Mouse (Mus musculus): ENCODE results near the gene Gm29609. TPM values are rescaled to one million over a fixed set of nuclear protein-coding genes. Genes with fewer than 3 reads are reported as not detected.
"Not testable (repeated sequence)": the region's sequence is repeated elsewhere in the genome, so short reads cannot be mapped to it uniquely, and the experiment has no call there.

Gm29609 gene
- polyA plus RNA-seq, 1 experiment = 2.1 TPM

- no peaks in the 10 kb centered on the region for H3K4me1 ChIP-seq (ENCODE audit: control insufficient read depth, insufficient read depth, low read length)
- H3K36me3 ChIP-seq (ENCODE audit: control insufficient read depth, insufficient read depth, low read length) = no peaks in the 10 kb centered on the region
- peak overlapping the region; percentile 93 for H3K4me3 ChIP-seq (ENCODE audit: insufficient read depth, low read depth, low read length)
- H3K27me3 ChIP-seq (replicated peaks; ENCODE audit: control insufficient read depth, insufficient read depth, low read length) = no peaks in the 10 kb centered on the region
- under 1% methylated on average over 11 of the region's 11 CpGs for WGBS
- DNase-seq = no peak
- no peak for TF ChIP-seq POLR2A (IDR thresholded peaks at IDR 0.05; ENCODE audit: low read depth, low read length)
- TF ChIP-seq CTCF (conservative IDR thresholded peaks at IDR 0.05; ENCODE audit: insufficient read depth, insufficient read length, low read depth, low read length) = no peak
- peak overlapping the region; percentile 3; the same call in 1 of the 2 replicates for H3K27ac ChIP-seq (ENCODE audit: insufficient read depth, low read depth, low read length)
Observed at GRCm38 (mm10) chr5:31219474-31219873, 39.8 kb upstream of the Gm29609 start.

GRCm38 (mm10) chr5:31219070-31219469 lies 39.4 kb upstream of the Gm29609 start:
- no peaks in the 10 kb centered on the region for H3K27me3 ChIP-seq (replicated peaks; ENCODE audit: control insufficient read depth, insufficient read depth, low read length)
- H3K36me3 ChIP-seq (ENCODE audit: control insufficient read depth, insufficient read depth, low read length) = no peaks in the 10 kb centered on the region
- TF ChIP-seq CTCF (conservative IDR thresholded peaks at IDR 0.05; ENCODE audit: insufficient read depth, insufficient read length, low read depth, low read length) (no peak), POLR2A (IDR thresholded peaks at IDR 0.05; ENCODE audit: low read depth, low read length) (no peak)
- 2% methylated on average over 2 of the region's 2 CpGs for WGBS
- no peak overlapping the region for H3K27ac ChIP-seq (ENCODE audit: insufficient read depth, low read depth, low read length)
- no peak overlapping the region for H3K4me3 ChIP-seq (ENCODE audit: insufficient read depth, low read depth, low read length)
- H3K4me1 ChIP-seq (ENCODE audit: control insufficient read depth, insufficient read depth, low read length) = no peaks in the 10 kb centered on the region
- peak; percentile 22 for DNase-seq

GRCm38 (mm10) chr5:31218294-31218693 lies 38.6 kb upstream of the Gm29609 start:
- WGBS = 54% methylated on average over 7 of the region's 7 CpGs
- no peak for TF ChIP-seq CTCF (conservative IDR thresholded peaks at IDR 0.05; ENCODE audit: insufficient read depth, insufficient read length, low read depth, low read length)
- no peak for TF ChIP-seq POLR2A (IDR thresholded peaks at IDR 0.05; ENCODE audit: low read depth, low read length)
- DNase-seq = no peak

GRCm38 (mm10) chr5:31216554-31216953 lies 36.8 kb upstream of the Gm29609 start:
- not testable (repeated sequence) for DNase-seq; H3K27ac ChIP-seq (ENCODE audit: insufficient read depth, low read depth, low read length); H3K36me3 ChIP-seq (ENCODE audit: control insufficient read depth, insufficient read depth, low read length); H3K27me3 ChIP-seq (replicated peaks; ENCODE audit: control insufficient read depth, insufficient read depth, low read length); H3K4me3 ChIP-seq (ENCODE audit: insufficient read depth, low read depth, low read length); H3K4me1 ChIP-seq (ENCODE audit: control insufficient read depth, insufficient read depth, low read length)
- 84% methylated on average over 6 of the region's 6 CpGs for WGBS

More at GRCm38 (mm10) chr5:31218294-31218693, 38.6 kb upstream of the Gm29609 start:
- Histone ChIP-seq H3K4me3 (ENCODE audit: insufficient read depth, low read depth, low read length) (no peak overlapping the region), H3K27me3 (replicated peaks; ENCODE audit: control insufficient read depth, insufficient read depth, low read length) (no peaks in the 10 kb centered on the region), H3K4me1 (ENCODE audit: control insufficient read depth, insufficient read depth, low read length) (no peaks in the 10 kb centered on the region), H3K27ac (ENCODE audit: insufficient read depth, low read depth, low read length) (no peak overlapping the region), H3K36me3 (ENCODE audit: control insufficient read depth, insufficient read depth, low read length) (no peaks in the 10 kb centered on the region)

GRCm38 (mm10) chr5:31204421-31204820 lies 24.7 kb upstream of the Gm29609 start:
- Histone ChIP-seq H3K4me1 (ENCODE audit: control insufficient read depth, insufficient read depth, low read length) (no peaks in the 10 kb centered on the region; the same call in 1 of the 2 replicates), H3K4me3 (ENCODE audit: insufficient read depth, low read depth, low read length) (no peak overlapping the region), H3K27ac (ENCODE audit: insufficient read depth, low read depth, low read length) (no peak overlapping the region), H3K27me3 (replicated peaks; ENCODE audit: control insufficient read depth, insufficient read depth, low read length) (no peaks in the 10 kb centered on the region), H3K36me3 (ENCODE audit: control insufficient read depth, insufficient read depth, low read length) (peaks cover 3% of the 10 kb centered on the region)
- TF ChIP-seq CTCF (conservative IDR thresholded peaks at IDR 0.05; ENCODE audit: insufficient read depth, insufficient read length, low read depth, low read length) (no peak), POLR2A (IDR thresholded peaks at IDR 0.05; ENCODE audit: low read depth, low read length) (no peak)
- DNase-seq = no peak
- WGBS = 91% methylated on average over 6 of the region's 6 CpGs

DNA sequence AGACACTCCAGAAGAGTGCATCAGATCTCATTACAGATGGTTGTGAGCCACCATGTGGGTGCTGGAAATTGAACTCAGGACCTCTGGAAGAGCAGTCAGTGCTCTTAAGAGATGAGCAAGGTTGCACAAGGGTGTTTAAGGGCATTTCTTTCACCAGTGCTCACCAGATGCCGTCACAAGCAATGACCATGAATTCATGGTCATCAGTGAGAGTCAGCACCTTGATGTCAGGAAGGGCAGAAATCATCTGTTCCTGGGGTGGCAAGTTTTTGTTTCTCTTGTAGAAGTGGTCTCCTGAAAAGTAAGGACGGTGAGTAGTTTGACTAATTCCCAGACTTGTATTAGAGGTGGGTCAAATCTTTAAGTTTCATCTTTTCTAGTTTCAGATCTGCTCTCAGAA lies 24.2 kb upstream of the Gm29609 start:
- peaks cover 3% of the 10 kb centered on the region for H3K36me3 ChIP-seq (ENCODE audit: control insufficient read depth, insufficient read depth, low read length)
- WGBS = 96% methylated on average over 2 of the region's 2 CpGs
- DNase-seq = no peak

DNA sequence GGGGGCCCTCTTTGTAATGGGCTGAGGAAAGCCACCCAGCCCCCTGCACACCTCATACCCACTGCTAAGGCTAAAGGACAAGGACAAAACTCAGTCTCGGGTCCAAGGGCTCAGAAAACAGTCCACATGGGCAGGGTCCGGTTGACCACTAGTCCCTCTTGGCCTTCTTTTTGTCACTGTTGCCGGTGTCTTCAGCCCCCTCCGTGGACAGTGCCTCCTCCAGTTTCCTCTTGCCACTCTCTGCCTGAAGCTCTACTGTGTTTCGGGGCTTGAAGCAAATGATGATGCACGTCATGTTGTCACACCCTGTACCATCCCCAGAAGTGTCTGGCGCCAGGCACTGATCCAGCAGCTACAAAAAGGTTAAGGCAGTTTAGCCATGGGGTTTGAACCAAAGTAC lies 23.2 kb upstream of the Gm29609 start:
- Histone ChIP-seq H3K4me3 (ENCODE audit: insufficient read depth, low read depth, low read length) (0 out of 2 replicates have a peak overlapping the region, but pooled peaks have one; percentile 74), H3K36me3 (ENCODE audit: control insufficient read depth, insufficient read depth, low read length) (peaks cover 5% of the 10 kb centered on the region), H3K27me3 (replicated peaks; ENCODE audit: control insufficient read depth, insufficient read depth, low read length) (no peaks in the 10 kb centered on the region), H3K27ac (ENCODE audit: insufficient read depth, low read depth, low read length) (peak overlapping the region; percentile 80; the same call in 1 of the 2 replicates), H3K4me1 (ENCODE audit: control insufficient read depth, insufficient read depth, low read length) (no peaks in the 10 kb centered on the region; the same call in 1 of the 2 replicates)
- WGBS = 89% methylated on average over 7 of the region's 7 CpGs
- DNase-seq = no peak
- TF ChIP-seq POLR2A (IDR thresholded peaks at IDR 0.05; ENCODE audit: low read depth, low read length) (no peak), CTCF (conservative IDR thresholded peaks at IDR 0.05; ENCODE audit: insufficient read depth, insufficient read length, low read depth, low read length) (no peak)

More for the DNA sequence above, 24.2 kb upstream of the Gm29609 start:
- Histone ChIP-seq H3K27ac (ENCODE audit: insufficient read depth, low read depth, low read length) (no peak overlapping the region), H3K4me3 (ENCODE audit: insufficient read depth, low read depth, low read length) (no peak overlapping the region), H3K4me1 (ENCODE audit: control insufficient read depth, insufficient read depth, low read length) (no peaks in the 10 kb centered on the region; the same call in 1 of the 2 replicates), H3K27me3 (replicated peaks; ENCODE audit: control insufficient read depth, insufficient read depth, low read length) (no peaks in the 10 kb centered on the region)
- TF ChIP-seq CTCF (conservative IDR thresholded peaks at IDR 0.05; ENCODE audit: insufficient read depth, insufficient read length, low read depth, low read length) (no peak), POLR2A (IDR thresholded peaks at IDR 0.05; ENCODE audit: low read depth, low read length) (no peak)

Data from kidney, adult 2 months (tissue).